Mouse (Mus musculus): ENCODE measurements at regions not wholly inside any gene's neighbourhood (a gene's known extent, or its start where the extent isn't known, plus 50 kb on each side); places are given as distances from the start of the nearest gene placed in this dataset.

- no peak overlapping the region for H3K27ac ChIP-seq (ENCODE audit: insufficient read depth, low read depth)
- no peaks in the 10 kb centered on the region for H3K79me2 ChIP-seq (replicated peaks; ENCODE audit: control insufficient read depth, extremely low read depth, insufficient read depth, poor library complexity, severe bottlenecking)
- H3K9ac ChIP-seq (ENCODE audit: insufficient read depth, low read depth) = no peak overlapping the region
- in situ Hi-C loops (cut with MboI; ENCODE audit: low pct_ligation_motif_present, low pct_unique_long_range_greater_than_20kb, low sequenced_read_pairs) = loop anchor here (10.0 to 25.0 kb wide), 4 partner anchors 124 to 989 kb away; no protein-coding TSS in a partner anchor
- no peaks in the 10 kb centered on the region for H3K36me3 ChIP-seq (replicated peaks in 1 of 2; ENCODE audit: control insufficient read depth in 1 of 2, insufficient read depth in 1 of 2, low read length in 1 of 2)
- dilution Hi-C loops (cut with MboI; ENCODE audit: extremely low pct_ligation_motif_present, extremely low pct_unique_long_range_greater_than_20kb, low sequenced_read_pairs) = no loop called here
- no peak overlapping the region for H3K4me3 ChIP-seq (replicated peaks in 1 of 3; ENCODE audit: low read depth in 2 of 3, low read length in 2 of 3, poor library complexity in 1 of 3)
- no peak overlapping the region for H3K4me2 ChIP-seq (ENCODE audit: insufficient read depth, low read depth, poor library complexity, severe bottlenecking)
- peak; percentile 50 for DNase-seq (ENCODE audit: extremely low read depth)
- peaks cover 3 to 4% of the 10 kb centered on the region in 2 experiments; a peak in 1 of 4 replicates for H3K4me1 ChIP-seq (ENCODE audit: control insufficient read depth in 1 of 2, insufficient read depth in 2 of 2)
- no peaks in the 10 kb centered on the region for H3K9me3 ChIP-seq (replicated peaks; ENCODE audit: low read length)
- H3K27me3 ChIP-seq (replicated peaks) = no peaks in the 10 kb centered on the region
- TF ChIP-seq RAD21 (IDR thresholded peaks at IDR 0.05; ENCODE audit: low read depth, low read length) (peak; percentile 69), ELF1 (IDR thresholded peaks at IDR 0.05; ENCODE audit: low read depth, low read length) (peak; percentile 33; the same call in 1 of the 2 replicates), CTCF (conservative IDR thresholded peaks at IDR 0.05 in 1 of 2, IDR thresholded peaks at IDR 0.05 in 1 of 2; ENCODE audit: low read depth in 2 of 2, low read length in 2 of 2) (peak; percentile 35 to 83; a peak in 3 of 4 replicates), ZNF384 (IDR thresholded peaks at IDR 0.05; ENCODE audit: low read depth, low read length) (no peak), RCOR1 (conservative IDR thresholded peaks at IDR 0.05; ENCODE audit: low read depth, low read length) (no peak), ZKSCAN1 (IDR thresholded peaks at IDR 0.05; ENCODE audit: borderline replicate concordance, low read depth, low read length) (no peak), MAX (IDR thresholded peaks at IDR 0.05; ENCODE audit: low read length) (no peak), TBP (conservative IDR thresholded peaks at IDR 0.05; ENCODE audit: low read depth, low read length) (no peak), SMC3 (IDR thresholded peaks at IDR 0.05; ENCODE audit: low read depth, low read length) (peak; percentile 83)
Observed at GRCm38 (mm10) chr17:45251034-45251730, 182.4 kb downstream of the Cdc5l start.

- Histone ChIP-seq H3K4me3 (replicated peaks in 1 of 3; ENCODE audit: low read depth in 2 of 3, low read length in 2 of 3, poor library complexity in 1 of 3) (no peak overlapping the region), H3K79me2 (replicated peaks; ENCODE audit: control insufficient read depth, extremely low read depth, insufficient read depth, poor library complexity, severe bottlenecking) (no peaks in the 10 kb centered on the region), H3K9me3 (replicated peaks; ENCODE audit: low read length) (no peaks in the 10 kb centered on the region), H3K36me3 (replicated peaks in 1 of 2; ENCODE audit: control insufficient read depth in 1 of 2, insufficient read depth in 1 of 2, low read length in 1 of 2) (no peaks in the 10 kb centered on the region), H3K9ac (ENCODE audit: insufficient read depth, low read depth) (no peak overlapping the region), H3K27ac (ENCODE audit: insufficient read depth, low read depth) (no peak overlapping the region), H3K27me3 (replicated peaks) (no peaks in the 10 kb centered on the region), H3K4me2 (ENCODE audit: insufficient read depth, low read depth, poor library complexity, severe bottlenecking) (no peak overlapping the region), H3K4me1 (ENCODE audit: control insufficient read depth in 1 of 2, insufficient read depth in 2 of 2) (peaks cover 3 to 4% of the 10 kb centered on the region in 2 experiments; a peak in 1 of 4 replicates)
- in situ Hi-C loops (cut with MboI; ENCODE audit: low pct_ligation_motif_present, low pct_unique_long_range_greater_than_20kb, low sequenced_read_pairs) = loop anchor here (10.0 to 25.0 kb wide), 4 partner anchors 124 to 988 kb away; no protein-coding TSS in a partner anchor
- dilution Hi-C loops (cut with MboI; ENCODE audit: extremely low pct_ligation_motif_present, extremely low pct_unique_long_range_greater_than_20kb, low sequenced_read_pairs) = no loop called here
- TF ChIP-seq UBTF (IDR thresholded peaks at IDR 0.05; ENCODE audit: low read depth, low read length) = no peak
- no peak for TF ChIP-seq MAZ (IDR thresholded peaks at IDR 0.05; ENCODE audit: low read depth, low read length)
- TF ChIP-seq RCOR1 (conservative IDR thresholded peaks at IDR 0.05; ENCODE audit: low read depth, low read length) = no peak
- TF ChIP-seq ZMIZ1 (IDR thresholded peaks at IDR 0.05; ENCODE audit: low read depth, low read length) = no peak
- TF ChIP-seq ELF1 (IDR thresholded peaks at IDR 0.05; ENCODE audit: low read depth, low read length) = no peak
- TF ChIP-seq MEF2A (IDR thresholded peaks at IDR 0.05; ENCODE audit: borderline replicate concordance, low read depth, low read length) = no peak
- no peak for TF ChIP-seq MYC (IDR thresholded peaks at IDR 0.05; ENCODE audit: low read depth, low read length)
- TF ChIP-seq IRF4 (IDR thresholded peaks at IDR 0.05; ENCODE audit: low read depth, low read length) = no peak
- no peak for TF ChIP-seq POLR2AphosphoS2 (IDR thresholded peaks at IDR 0.05; ENCODE audit: low read depth, low read length)
- no peak for TF ChIP-seq TBP (conservative IDR thresholded peaks at IDR 0.05; ENCODE audit: low read depth, low read length)
- TF ChIP-seq USF2 (conservative IDR thresholded peaks at IDR 0.05; ENCODE audit: low read depth, low read length) = no peak
- no peak for TF ChIP-seq MAX (IDR thresholded peaks at IDR 0.05; ENCODE audit: low read length)
- no peak for TF ChIP-seq CHD1 (IDR thresholded peaks at IDR 0.05; ENCODE audit: low read depth, low read length)
- no peak for TF ChIP-seq KAT2A (IDR thresholded peaks at IDR 0.05; ENCODE audit: insufficient replicate concordance, low read length)
- TF ChIP-seq GABPA (IDR thresholded peaks at IDR 0.05; ENCODE audit: insufficient replicate concordance, low read depth, low read length) = no peak
- TF ChIP-seq SMC3 (IDR thresholded peaks at IDR 0.05; ENCODE audit: low read depth, low read length) = no peak
- TF ChIP-seq MXI1 (IDR thresholded peaks at IDR 0.05; ENCODE audit: low read depth, low read length) = no peak
- TF ChIP-seq MAFK (IDR thresholded peaks at IDR 0.05; ENCODE audit: insufficient replicate concordance, low read length) = no peak
- TF ChIP-seq E2F4 (IDR thresholded peaks at IDR 0.05; ENCODE audit: insufficient replicate concordance, low read depth, low read length) = no peak
- TF ChIP-seq NRF1 (IDR thresholded peaks at IDR 0.05; ENCODE audit: low read depth, low read length) = no peak
- no peak for DNase-seq (ENCODE audit: extremely low read depth)
Observed at GRCm38 (mm10) chr17:45250450-45250849, 183.1 kb downstream of the Cdc5l start.
